Mouse (Mus musculus) kidney, embryonic 16.5 days (tissue): ENCODE measurements around the gene Zfp276. TPM values are rescaled to one million over a fixed set of nuclear protein-coding genes. Genes with fewer than 3 reads are reported as not detected.

ENCODE experiments used
- ATAC-seq: fragments of 200-750 bp; cut with Nextera tagmentation; 2 replicates; pipeline ENCODE4 v1.8.0; 2017; ENCODE audit warnings: moderate TSS enrichment; ENCODE audit not compliant: low FRiP score, low TSS enrichment
- H3K27ac ChIP-seq: fragments of 300-500 bp; sonication (generic); 2 replicates; pipeline ENCODE4 v1.5.1; 2014; ENCODE audit warnings: low read length
- H3K27me3 ChIP-seq: fragments of 300-500 bp; sonication (generic); 2 replicates; pipeline ENCODE4 v1.6.1; 2014; ENCODE audit warnings: low read length, control low read depth, mixed read lengths; ENCODE audit not compliant: insufficient read depth
- H3K36me3 ChIP-seq: fragments of 300-500 bp; sonication (generic); 2 replicates; pipeline ENCODE4 v1.6.1; 2014; ENCODE audit warnings: low read length, control low read depth, mixed read lengths; ENCODE audit not compliant: insufficient read depth
- H3K4me1 ChIP-seq: fragments of 300-500 bp; sonication (generic); 2 replicates; pipeline ENCODE4 v1.6.1; 2014; ENCODE audit warnings: low read length, control low read depth, mixed read lengths; ENCODE audit not compliant: insufficient read depth
- H3K4me2 ChIP-seq: fragments of 300-500 bp; sonication (generic); replicated peaks from 2 replicates; pipeline ENCODE4 v1.6.1; 2014; ENCODE audit warnings: low read depth, low read length
- H3K4me3 ChIP-seq: fragments of 300-500 bp; sonication (generic); 2 replicates; pipeline ENCODE4 v1.5.1; 2014; ENCODE audit warnings: mild to moderate bottlenecking, low read length
- H3K9ac ChIP-seq: fragments of 300-500 bp; sonication (generic); replicated peaks from 2 replicates; pipeline ENCODE4 v1.6.1; 2014; ENCODE audit warnings: low read length
- H3K9me3 ChIP-seq: fragments of 300-500 bp; sonication (generic); 2 replicates; pipeline ENCODE4 v1.6.1; 2016; ENCODE audit warnings: low read length, control low read depth
- WGBS: fragments of 180-500 bp; shearing (Covaris S2); extraction: QIAGEN DNeasy Blood & Tissue Kit; methylation state at CpG from one replicate; pipeline ENCODE4 v1.1.7; 2014; 5-methylcytosine and 5-hydroxymethylcytosine counted together
- polyA plus RNA-seq: library from polyadenylated mRNA; unstranded; fragments of >200 nt; fragmentation: Nextera tagmentation; extraction: Ambion mirVana; gene quantifications from 2 replicates; pipeline ENCODE4 v1.2.1, GENCODE M21; 2015

Zfp276 gene
- polyA plus RNA-seq, 1 experiment from 2014 or later: 28.5 TPM

DNA sequence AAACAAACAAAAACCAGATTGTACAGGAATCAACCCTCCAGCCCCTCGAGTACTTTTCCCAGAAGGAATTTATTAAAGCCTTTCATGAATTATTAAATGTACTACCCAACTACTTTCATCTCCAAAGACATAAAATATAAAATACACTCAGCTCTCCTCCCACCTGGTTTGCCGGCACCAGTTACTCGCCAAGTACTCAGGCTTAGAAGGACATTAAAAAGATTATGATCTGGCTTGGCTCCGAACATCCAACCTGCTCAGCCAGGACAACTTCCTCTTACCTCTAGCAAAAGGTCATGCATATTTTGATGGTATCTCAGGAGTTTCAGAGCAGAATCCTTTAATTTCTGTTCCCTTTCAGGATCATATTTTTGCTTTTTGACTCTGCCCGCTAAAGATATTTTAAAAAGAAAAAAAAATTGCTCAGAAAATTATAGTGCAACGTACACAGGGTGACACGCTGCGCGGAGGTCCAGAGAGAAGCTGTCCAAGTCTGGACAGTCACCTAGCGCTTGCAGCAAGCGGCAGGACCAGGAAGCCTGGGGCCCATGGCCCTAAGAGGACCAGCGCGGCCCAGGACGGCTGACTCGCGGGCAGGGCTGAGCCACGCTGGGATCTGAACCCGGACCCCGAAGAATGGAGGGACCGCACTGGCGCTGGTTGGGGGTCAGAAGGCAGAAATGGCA lies 63.9 kb downstream of the Zfp276 start:
- peak overlapping the region; percentile 79 for H3K4me3 ChIP-seq
- no peaks in the 10 kb centered on the region for H3K9me3 ChIP-seq
- peak overlapping the region; percentile 85 for H3K27ac ChIP-seq
- no peaks in the 10 kb centered on the region for H3K27me3 ChIP-seq
- 2% methylated on average over 21 of the region's 21 CpGs for WGBS
- peak overlapping the region; percentile 81 for H3K9ac ChIP-seq
- H3K4me2 ChIP-seq: peak overlapping the region; percentile 83
- H3K36me3 ChIP-seq: 0 out of 2 replicates have a peak, but pooled peaks cover 3% of the 10 kb centered on the region
- ATAC-seq: peak; percentile 86
- H3K4me1 ChIP-seq: peaks cover 13% of the 10 kb centered on the region; the same call in 1 of the 2 replicates

GRCm38 (mm10) chr8:123318467-123318911 lies 64.5 kb downstream of the Zfp276 start, which contains the start of gene Fanca:
Gene Fanca, minus strand, starts transcription at chr8:123318576.
- Histone ChIP-seq H3K4me2 (peak within 1 kb of the TSS; percentile 83), H3K36me3 (0 out of 2 replicates have a peak, but pooled peaks cover 3% of the 10 kb centered on the region)

More at GRCm38 (mm10) chr8:123318467-123318911, 64.5 kb downstream of the Zfp276 start, which contains the start of gene Fanca:
- Histone ChIP-seq H3K4me1 (peaks cover 13% of the 10 kb centered on the region; the same call in 1 of the 2 replicates), H3K27me3 (no peaks in the 10 kb centered on the region), H3K9ac (peak within 1 kb of the TSS; percentile 81), H3K9me3 (no peaks in the 10 kb centered on the region), H3K4me3 (peak within 1 kb of the TSS; percentile 79), H3K27ac (peak within 1 kb of the TSS; percentile 85)
- ATAC-seq: peak; percentile 99
- under 1% methylated on average over 24 of the region's 24 CpGs for WGBS

Other genes with a start within 250 kb of the Zfp276 start
- gene Ankrd11, start 211.9 kb upstream of the Zfp276 start, polyA plus RNA-seq: 25.6 and 30.4 TPM in 2 replicates
- gene Spg7, start 191.3 kb upstream of the Zfp276 start, polyA plus RNA-seq: 56.6 and 59.1 TPM in 2 replicates
- gene Rpl13, start 151.8 kb upstream of the Zfp276 start, polyA plus RNA-seq: 1,084 and 1,349 TPM in 2 replicates
- 1.8 and 2.1 TPM in 2 replicates for gene Cpne7, start 136.8 kb upstream of the Zfp276 start, polyA plus RNA-seq
- gene Sult5a1, start 95.9 kb upstream of the Zfp276 start, polyA plus RNA-seq: 10.5 and 12.6 TPM in 2 replicates
- 9.6 and 11.8 TPM in 2 replicates for gene Dpep1, start 68.0 kb upstream of the Zfp276 start, polyA plus RNA-seq
- 138 and 147 TPM in 2 replicates for gene Chmp1a, start 41.4 kb upstream of the Zfp276 start, polyA plus RNA-seq
- 5.2 and 7.4 TPM in 2 replicates for gene Spata33, start 41.4 kb upstream of the Zfp276 start, polyA plus RNA-seq
- 39.8 and 40.1 TPM in 2 replicates for gene Cdk10, start 29.4 kb upstream of the Zfp276 start, polyA plus RNA-seq
- 7.5 and 8.9 TPM in 2 replicates for gene Spata2l, start 18.0 kb upstream of the Zfp276 start, polyA plus RNA-seq
- 25.8 and 31.7 TPM in 2 replicates for gene Vps9d1, start 153 bp downstream of the Zfp276 start, polyA plus RNA-seq
- gene Fanca, start 64.4 kb downstream of the Zfp276 start, polyA plus RNA-seq: 36.6 and 43.8 TPM in 2 replicates
- 4.9 and 5.4 TPM in 2 replicates for gene Spire2, start 78.5 kb downstream of the Zfp276 start, polyA plus RNA-seq
- gene Tcf25, start 119.6 kb downstream of the Zfp276 start, polyA plus RNA-seq: 168 and 175 TPM in 2 replicates
- not detected in 2 replicates for gene Mc1r, start 152.9 kb downstream of the Zfp276 start, polyA plus RNA-seq
- gene Tubb3, start 157.2 kb downstream of the Zfp276 start, polyA plus RNA-seq: 4.8 and 11.2 TPM in 2 replicates
- 43.7 and 44.4 TPM in 2 replicates for gene Def8, start 169.3 kb downstream of the Zfp276 start, polyA plus RNA-seq
- 59.4 and 65.9 TPM in 2 replicates for gene Afg3l1, start 223.7 kb downstream of the Zfp276 start, polyA plus RNA-seq